Mouse (Mus musculus) kidney, postnatal 0 days (tissue): Measurements from ENCODE around the gene Gm20441. TPM values are rescaled to one million over a fixed set of nuclear protein-coding genes. Genes with fewer than 3 reads are reported as not detected.

Experiments used
- ATAC-seq: fragments of 200-750 bp; cut with Nextera tagmentation; replicated peaks from 2 replicates; pipeline ENCODE4 v1.8.0; 2017; ENCODE audit warnings: low read depth, moderate number of reproducible peaks, moderate TSS enrichment, moderate library complexity; ENCODE audit not compliant: low FRiP score
- DNase-seq: peaks from one replicate; pipeline ENCODE4 v3.0.0-alpha.2; 2016; ENCODE audit warnings: low spot score
- H3K27ac ChIP-seq: fragments of 300-500 bp; sonication (generic); 2 replicates; pipeline ENCODE4 v1.5.1; 2014; ENCODE audit warnings: mild to moderate bottlenecking
- H3K27me3 ChIP-seq: fragments of 300-500 bp; sonication (generic); 2 replicates; pipeline ENCODE4 v1.6.1; 2014; ENCODE audit warnings: low read length, mixed read lengths; ENCODE audit not compliant: insufficient read depth
- H3K36me3 ChIP-seq: fragments of 300-500 bp; sonication (generic); 2 replicates; pipeline ENCODE4 v1.6.1; 2014; ENCODE audit warnings: low read length, mixed read lengths; ENCODE audit not compliant: insufficient read depth
- H3K4me1 ChIP-seq: fragments of 300-500 bp; sonication (generic); replicated peaks from 2 replicates; pipeline ENCODE4 v1.6.1; 2014; ENCODE audit warnings: antibody characterized with exemption, low read length, mixed read lengths; ENCODE audit not compliant: insufficient read depth
- H3K4me2 ChIP-seq: fragments of 300-500 bp; sonication (generic); 2 replicates; pipeline ENCODE4 v1.6.1; 2014; ENCODE audit warnings: mild to moderate bottlenecking, low read length, moderate library complexity, mixed read lengths
- H3K4me3 ChIP-seq: fragments of 300-500 bp; sonication (generic); replicated peaks from 2 replicates; pipeline ENCODE4 v1.5.1; 2014; ENCODE audit warnings: low read depth, low read length
- H3K9ac ChIP-seq: fragments of 300-500 bp; sonication (generic); 2 replicates; pipeline ENCODE4 v1.6.1; 2014; ENCODE audit warnings: low read depth, low read length
- H3K9me3 ChIP-seq: fragments of 300-500 bp; sonication (generic); replicated peaks from 2 replicates; pipeline ENCODE4 v1.6.1; 2016; ENCODE audit warnings: low read length, inconsistent platforms, mixed read lengths
- CTCF ChIP-seq: IDR thresholded peaks from 2 replicates; pipeline ENCODE4 v1.5.1; 2016; ENCODE audit warnings: antibody characterized with exemption, low read depth, mild to moderate bottlenecking, moderate library complexity
- WGBS: fragments of 180-500 bp; shearing (Covaris S2); extraction: QIAGEN DNeasy Blood & Tissue Kit; methylation state at CpG from one replicate; pipeline ENCODE4 v1.1.7; 2014; 5-methylcytosine and 5-hydroxymethylcytosine counted together
- polyA plus RNA-seq: library from polyadenylated mRNA; unstranded; fragments of >200 nt; fragmentation: Nextera tagmentation; extraction: Ambion mirVana; gene quantifications from 2 replicates; pipeline ENCODE4 v1.2.1, GENCODE M21; 2015

The Gm20441 gene
- polyA plus RNA-seq, 1 experiment from 2014 or later = 0.71 TPM

DNA sequence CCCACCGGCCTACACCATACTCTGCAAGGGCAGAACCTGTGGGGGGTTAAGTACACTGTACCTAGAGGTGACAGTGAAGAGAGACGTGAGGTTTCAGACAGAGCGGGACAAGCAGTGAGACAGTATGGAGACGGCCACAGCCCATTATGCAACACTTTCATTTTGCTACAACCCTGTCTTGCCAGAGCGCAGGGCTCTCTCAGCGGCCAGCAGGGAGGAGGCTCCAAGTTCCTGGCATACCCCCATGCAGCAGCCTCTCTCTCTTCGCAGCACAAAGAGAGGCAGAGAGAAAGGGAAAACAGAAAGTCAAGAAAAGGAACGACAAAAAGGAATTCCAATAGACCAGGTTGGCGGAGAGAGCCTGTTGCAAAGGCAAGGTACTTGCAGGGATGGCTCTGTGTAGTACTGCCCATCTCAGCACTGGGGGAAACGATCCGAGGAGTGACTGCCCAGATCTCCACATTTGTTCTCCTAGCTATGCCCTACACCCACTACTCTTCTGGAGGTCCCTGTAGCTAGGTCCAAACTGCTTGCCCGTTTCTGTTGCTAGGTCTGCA, 16.9 kb upstream of the Gm20441 start:
- peak overlapping the region; percentile 93 for H3K4me2 ChIP-seq
- DNase-seq (peak; percentile 50), ATAC-seq (no peak)
- TF ChIP-seq CTCF = no peak
- no peak overlapping the region for H3K27ac ChIP-seq
- H3K36me3 ChIP-seq = no peaks in the 10 kb centered on the region
- peak overlapping the region; percentile 45 for H3K4me3 ChIP-seq
- H3K27me3 ChIP-seq = no peaks in the 10 kb centered on the region
- 2% methylated on average over 12 of the region's 12 CpGs for WGBS
- peak overlapping the region; percentile 49 for H3K9ac ChIP-seq
- H3K9me3 ChIP-seq = no peaks in the 10 kb centered on the region
- H3K4me1 ChIP-seq = no peaks in the 10 kb centered on the region; the same call in 1 of the 2 replicates

DNA sequence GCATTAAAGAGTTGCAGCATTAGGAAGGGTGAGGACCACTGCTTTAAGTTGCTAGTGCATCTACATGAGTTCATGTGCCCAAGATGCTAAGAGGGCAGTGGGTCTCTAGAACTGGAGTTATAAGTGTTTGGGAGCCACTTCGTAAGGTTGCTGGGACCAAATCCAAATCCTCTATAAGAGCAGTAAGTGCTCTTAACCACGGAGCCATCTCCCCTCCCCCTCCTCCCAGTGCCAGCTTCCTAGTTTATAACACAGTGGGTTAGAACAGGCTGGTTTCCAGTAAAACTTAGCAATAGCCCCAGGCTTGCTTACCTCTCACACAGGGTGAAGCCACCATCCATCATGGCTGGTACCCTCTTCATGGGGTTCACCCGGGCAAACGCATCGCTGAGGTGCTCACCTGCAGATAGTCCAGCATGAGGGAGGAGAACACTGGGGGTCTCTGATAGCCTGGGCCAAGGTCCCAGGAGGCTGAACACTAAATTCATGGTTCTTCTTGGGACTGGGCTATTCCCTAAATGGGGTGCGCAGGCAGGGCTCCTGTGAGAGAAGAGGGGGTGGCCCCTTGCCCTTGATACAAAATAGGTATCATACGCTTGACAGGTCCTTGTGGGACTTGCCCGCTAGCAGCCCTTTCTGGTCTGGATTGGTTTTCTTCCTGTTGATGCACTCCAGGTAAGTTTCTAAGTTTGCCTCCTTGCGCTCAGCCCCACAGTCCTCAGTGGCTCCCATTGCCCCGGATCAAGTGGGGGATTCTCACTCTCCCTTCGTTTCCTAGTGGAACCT, 16.2 kb upstream of the Gm20441 start:
- Histone ChIP-seq H3K4me3 (peak overlapping the region; percentile 45), H3K9ac (peak overlapping the region; percentile 49), H3K4me1 (no peaks in the 10 kb centered on the region; the same call in 1 of the 2 replicates), H3K27me3 (no peaks in the 10 kb centered on the region), H3K27ac (no peak overlapping the region), H3K9me3 (no peaks in the 10 kb centered on the region), H3K36me3 (no peaks in the 10 kb centered on the region), H3K4me2 (peak overlapping the region; percentile 93)
- 45% methylated on average over 11 of the region's 11 CpGs for WGBS
- DNase-seq = no peak
- ATAC-seq = no peak
- no peak for TF ChIP-seq CTCF

DNA sequence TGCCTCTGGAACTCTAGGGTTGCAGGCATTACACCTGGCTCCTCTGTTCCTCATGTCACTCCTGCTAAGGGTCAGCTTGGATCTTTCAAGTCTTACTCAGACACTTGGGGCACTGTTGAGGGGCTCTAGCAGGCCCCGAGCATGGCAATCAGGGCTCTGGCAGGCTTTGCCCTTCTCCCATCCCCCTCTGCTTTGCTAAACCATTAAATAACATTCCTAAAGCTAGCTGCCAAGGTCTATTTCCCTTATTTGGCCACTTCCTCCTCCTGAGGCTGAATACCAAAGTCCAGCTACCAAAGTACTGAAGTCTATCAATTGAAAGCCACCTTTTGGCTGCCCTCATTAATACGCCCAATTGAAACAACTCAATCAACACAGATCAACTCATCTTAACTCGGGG, 14.1 kb upstream of the Gm20441 start:
- WGBS = 36% methylated on average over 3 of the region's 3 CpGs
- no peaks in the 10 kb centered on the region for H3K9me3 ChIP-seq
- no peaks in the 10 kb centered on the region; the same call in 1 of the 2 replicates for H3K4me1 ChIP-seq
- no peaks in the 10 kb centered on the region for H3K27me3 ChIP-seq
- peak; percentile 28; the same call in 1 of the 2 replicates for TF ChIP-seq CTCF
- H3K4me2 ChIP-seq = no peak overlapping the region
- H3K9ac ChIP-seq = no peak overlapping the region
- no peak overlapping the region for H3K4me3 ChIP-seq
- H3K27ac ChIP-seq = peak overlapping the region; percentile 65; the same call in 1 of the 2 replicates
- peak; percentile 74 for DNase-seq
- ATAC-seq = peak; percentile 76; the same call in 1 of the 2 replicates
- no peaks in the 10 kb centered on the region for H3K36me3 ChIP-seq

DNA sequence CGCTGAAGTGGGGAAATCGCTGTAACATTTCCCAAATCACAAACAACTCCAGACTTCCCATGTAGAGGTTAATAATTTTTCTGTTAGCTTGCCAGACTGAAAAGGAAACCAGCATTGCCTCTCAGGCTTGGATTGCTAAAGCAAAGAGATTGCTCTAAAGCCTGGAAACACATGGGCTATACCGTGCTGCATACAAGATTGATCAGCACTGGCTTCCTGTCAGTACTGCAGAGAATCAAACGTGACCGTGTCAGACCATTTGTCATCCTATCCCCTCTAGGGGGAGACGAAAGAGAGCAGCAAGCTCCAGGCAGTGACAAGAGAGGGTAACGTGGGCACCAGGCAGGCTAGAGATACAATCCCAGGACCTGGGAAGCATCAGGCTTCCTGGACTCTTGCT, 10.0 kb upstream of the Gm20441 start:
- Histone ChIP-seq H3K4me3 (no peak overlapping the region), H3K27me3 (no peaks in the 10 kb centered on the region), H3K9ac (no peak overlapping the region), H3K4me1 (no peaks in the 10 kb centered on the region; the same call in 1 of the 2 replicates), H3K36me3 (no peaks in the 10 kb centered on the region), H3K9me3 (no peaks in the 10 kb centered on the region), H3K4me2 (no peak overlapping the region), H3K27ac (no peak overlapping the region)
- 11% methylated on average over 7 of the region's 7 CpGs for WGBS
- DNase-seq = peak; percentile 17
- ATAC-seq = no peak
- TF ChIP-seq CTCF = peak; percentile 25; the same call in 1 of the 2 replicates

DNA sequence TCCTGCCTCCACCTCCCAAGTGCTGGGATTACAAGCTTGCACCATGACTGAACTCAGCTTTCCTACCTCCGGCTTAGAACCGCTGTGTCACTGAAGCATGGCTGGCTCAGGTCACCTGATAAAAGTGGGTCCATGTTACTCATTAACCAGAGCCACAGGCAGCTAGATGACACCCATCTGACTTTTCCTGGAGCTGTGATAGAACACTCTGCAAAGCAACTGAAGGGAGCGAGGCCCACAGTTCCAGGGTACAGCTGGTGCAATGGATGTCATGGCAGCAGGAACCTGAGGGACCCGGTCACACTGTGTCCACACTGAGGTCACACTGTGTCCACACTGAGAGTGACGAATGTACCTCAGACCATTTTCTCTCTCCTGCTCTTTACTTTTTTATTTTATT, 9.1 kb upstream of the Gm20441 start:
- 68% methylated on average over 5 of the region's 5 CpGs for WGBS
- no peak overlapping the region for H3K4me3 ChIP-seq
- H3K9ac ChIP-seq = no peak overlapping the region
- no peak overlapping the region for H3K4me2 ChIP-seq
- no peak overlapping the region for H3K27ac ChIP-seq
- no peaks in the 10 kb centered on the region for H3K4me1 ChIP-seq
- DNase-seq (peak; percentile 26), ATAC-seq (peak; percentile 78)
- no peaks in the 10 kb centered on the region for H3K36me3 ChIP-seq
- H3K9me3 ChIP-seq = no peaks in the 10 kb centered on the region
- no peak for TF ChIP-seq CTCF
- no peaks in the 10 kb centered on the region for H3K27me3 ChIP-seq

DNA sequence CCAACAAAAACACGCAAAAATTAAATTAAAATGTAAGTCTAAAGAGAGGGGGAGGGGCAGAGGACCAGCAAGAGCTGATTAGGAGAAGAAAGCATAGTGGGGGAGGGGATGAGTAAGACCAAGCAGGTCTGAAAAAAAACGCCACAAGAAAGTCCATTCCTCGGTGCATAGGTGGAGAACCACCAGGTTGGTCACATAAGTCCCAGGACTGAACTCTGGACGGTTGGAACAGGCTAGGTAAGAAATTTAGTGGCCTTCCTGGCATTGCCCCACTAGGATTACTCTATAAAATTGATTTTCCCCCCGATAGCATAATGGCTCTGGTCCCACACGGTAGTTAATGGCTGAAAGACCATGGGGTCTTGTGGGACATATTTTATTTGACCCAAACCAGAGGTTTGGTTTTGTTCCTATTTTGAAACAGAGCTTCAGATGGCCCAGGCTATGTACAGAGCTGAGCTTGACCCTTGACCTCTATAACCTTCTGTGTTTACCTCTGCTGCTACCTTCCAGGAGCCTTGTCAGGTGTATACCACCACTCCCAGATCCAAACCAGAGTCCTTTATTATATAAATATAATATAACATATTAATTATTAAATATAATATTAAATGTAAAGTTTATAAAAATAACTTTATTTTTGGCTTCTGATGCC, 8.5 kb upstream of the Gm20441 start:
- no peaks in the 10 kb centered on the region for H3K4me1 ChIP-seq
- ATAC-seq (no peak), DNase-seq (no peak)
- 86% methylated on average over 6 of the region's 6 CpGs for WGBS
- no peaks in the 10 kb centered on the region for H3K36me3 ChIP-seq
- no peaks in the 10 kb centered on the region for H3K27me3 ChIP-seq
- H3K9me3 ChIP-seq = no peaks in the 10 kb centered on the region
- no peak overlapping the region for H3K9ac ChIP-seq
- no peak overlapping the region for H3K4me3 ChIP-seq
- no peak for TF ChIP-seq CTCF
- no peak overlapping the region for H3K4me2 ChIP-seq
- no peak overlapping the region for H3K27ac ChIP-seq
